Mouse (Mus musculus): ENCODE results near the gene Tbc1d4. TPM values are rescaled to one million over a fixed set of nuclear protein-coding genes. Genes with fewer than 3 reads are reported as not detected.

Tbc1d4 gene
- polyA plus RNA-seq, 1 experiment from 2014 or later: 11.1 TPM

DNA sequence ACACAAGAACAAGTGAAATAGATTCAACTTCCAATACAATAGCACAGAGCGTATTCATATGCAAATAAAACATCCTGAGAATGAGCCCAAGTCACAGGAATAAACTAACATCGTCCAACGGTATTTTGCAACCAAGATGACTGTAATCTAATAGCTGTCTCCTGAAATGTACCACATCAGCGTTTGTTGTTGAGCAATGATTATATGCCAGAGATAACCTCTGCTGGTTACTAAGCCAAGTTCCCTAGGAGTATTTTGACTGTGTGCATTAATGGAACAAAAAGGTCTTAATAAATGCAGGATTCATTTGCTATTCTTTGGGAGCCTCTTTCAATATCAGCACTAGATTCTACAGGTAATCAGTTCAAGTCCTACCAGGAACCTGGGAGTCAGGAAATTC, 161.1 kb downstream of the Tbc1d4 start:
- Histone ChIP-seq H3K4me3 (no peak overlapping the region), H3K27me3 (no peaks in the 10 kb centered on the region), H3K9ac (no peak overlapping the region), H3K9me3 (no peaks in the 10 kb centered on the region), H3K4me1 (no peaks in the 10 kb centered on the region), H3K4me2 (replicated peaks) (no peak overlapping the region), H3K36me3 (no peaks in the 10 kb centered on the region), H3K27ac (no peak overlapping the region)
- no peak for ATAC-seq (ENCODE audit: insufficient number of reproducible peaks, insufficient read depth, low FRiP score, low TSS enrichment)
- WGBS: 86% methylated on average over 4 of the region's 4 CpGs

DNA sequence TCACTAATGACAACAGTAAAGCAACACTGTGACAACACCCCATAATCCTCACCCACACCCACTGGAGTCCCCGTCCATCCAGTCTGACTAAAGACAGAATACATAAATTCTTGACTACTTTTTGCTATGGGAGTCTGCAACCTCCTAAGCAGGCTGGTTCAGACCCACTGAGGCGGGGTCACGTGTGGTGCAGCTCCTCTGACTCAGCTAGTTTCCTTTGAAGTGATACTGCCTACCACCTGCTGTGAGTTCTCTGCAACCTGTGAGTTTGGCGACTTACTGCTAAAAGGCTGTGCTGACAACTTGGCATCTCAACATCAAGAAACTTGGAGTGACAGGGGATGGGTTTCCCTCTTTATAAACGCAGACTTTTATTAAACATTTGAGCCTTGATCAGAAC, 163.8 kb downstream of the Tbc1d4 start:
- Histone ChIP-seq H3K9me3 (no peaks in the 10 kb centered on the region), H3K27me3 (no peaks in the 10 kb centered on the region), H3K36me3 (no peaks in the 10 kb centered on the region), H3K27ac (no peak overlapping the region), H3K4me2 (replicated peaks) (no peak overlapping the region), H3K9ac (no peak overlapping the region), H3K4me1 (no peaks in the 10 kb centered on the region), H3K4me3 (no peak overlapping the region)
- ATAC-seq (ENCODE audit: insufficient number of reproducible peaks, insufficient read depth, low FRiP score, low TSS enrichment): no peak
- WGBS: 64% methylated on average over 5 of the region's 5 CpGs

DNA sequence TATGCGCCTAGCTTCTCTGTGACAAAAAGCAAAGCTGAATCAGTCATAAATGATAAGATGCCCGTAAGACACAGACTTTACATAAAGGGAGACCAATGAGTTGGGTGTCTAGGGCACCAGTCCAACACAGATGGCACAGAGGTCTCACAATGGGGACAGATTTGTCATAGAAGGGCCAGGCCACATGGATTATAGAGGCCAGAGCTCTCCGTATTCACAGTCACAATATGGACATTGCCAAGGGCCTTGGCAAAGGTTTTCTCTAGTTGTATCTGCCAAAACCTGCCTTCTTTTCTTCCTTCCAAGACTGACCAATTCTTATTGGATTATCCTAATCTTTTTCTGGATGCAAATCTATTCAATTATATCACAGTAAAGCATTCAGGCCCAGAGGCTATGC, 171.1 kb downstream of the Tbc1d4 start:
- ATAC-seq (ENCODE audit: insufficient number of reproducible peaks, insufficient read depth, low FRiP score, low TSS enrichment): no peak
- Histone ChIP-seq H3K4me1 (no peaks in the 10 kb centered on the region), H3K9me3 (no peaks in the 10 kb centered on the region), H3K9ac (no peak overlapping the region), H3K27me3 (no peaks in the 10 kb centered on the region), H3K36me3 (no peaks in the 10 kb centered on the region), H3K4me3 (no peak overlapping the region), H3K4me2 (replicated peaks) (no peak overlapping the region), H3K27ac (no peak overlapping the region)
- WGBS: 95% methylated on average over 3 of the region's 3 CpGs

DNA sequence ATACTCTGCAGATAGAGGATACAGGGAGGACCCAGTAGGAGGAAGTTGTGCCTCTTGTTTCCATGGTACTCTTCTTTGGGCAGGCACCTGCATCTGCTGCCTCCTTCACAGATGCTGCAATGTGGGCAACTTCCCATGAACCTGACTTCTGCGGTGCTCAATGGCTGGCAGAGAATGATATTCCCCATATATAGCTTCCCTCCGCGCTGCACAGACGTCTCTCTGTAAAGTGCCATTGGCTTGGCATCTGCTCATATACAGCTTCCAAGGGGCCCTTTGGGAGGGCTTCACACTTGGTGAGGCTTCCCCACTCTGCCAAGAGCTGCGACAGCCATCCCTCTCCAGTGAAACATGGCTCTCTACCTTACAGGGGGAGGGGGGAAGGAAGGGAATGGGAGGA, 178.5 kb downstream of the Tbc1d4 start:
- no peak overlapping the region for H3K4me3 ChIP-seq
- H3K9ac ChIP-seq: no peak overlapping the region
- no peak for ATAC-seq (ENCODE audit: insufficient number of reproducible peaks, insufficient read depth, low FRiP score, low TSS enrichment)
- H3K27me3 ChIP-seq: no peaks in the 10 kb centered on the region
- no peaks in the 10 kb centered on the region for H3K4me1 ChIP-seq
- H3K9me3 ChIP-seq: no peaks in the 10 kb centered on the region
- H3K27ac ChIP-seq: no peak overlapping the region
- H3K4me2 ChIP-seq (replicated peaks): no peak overlapping the region
- 83% methylated on average over 5 of the region's 5 CpGs for WGBS
- H3K36me3 ChIP-seq: no peaks in the 10 kb centered on the region

DNA sequence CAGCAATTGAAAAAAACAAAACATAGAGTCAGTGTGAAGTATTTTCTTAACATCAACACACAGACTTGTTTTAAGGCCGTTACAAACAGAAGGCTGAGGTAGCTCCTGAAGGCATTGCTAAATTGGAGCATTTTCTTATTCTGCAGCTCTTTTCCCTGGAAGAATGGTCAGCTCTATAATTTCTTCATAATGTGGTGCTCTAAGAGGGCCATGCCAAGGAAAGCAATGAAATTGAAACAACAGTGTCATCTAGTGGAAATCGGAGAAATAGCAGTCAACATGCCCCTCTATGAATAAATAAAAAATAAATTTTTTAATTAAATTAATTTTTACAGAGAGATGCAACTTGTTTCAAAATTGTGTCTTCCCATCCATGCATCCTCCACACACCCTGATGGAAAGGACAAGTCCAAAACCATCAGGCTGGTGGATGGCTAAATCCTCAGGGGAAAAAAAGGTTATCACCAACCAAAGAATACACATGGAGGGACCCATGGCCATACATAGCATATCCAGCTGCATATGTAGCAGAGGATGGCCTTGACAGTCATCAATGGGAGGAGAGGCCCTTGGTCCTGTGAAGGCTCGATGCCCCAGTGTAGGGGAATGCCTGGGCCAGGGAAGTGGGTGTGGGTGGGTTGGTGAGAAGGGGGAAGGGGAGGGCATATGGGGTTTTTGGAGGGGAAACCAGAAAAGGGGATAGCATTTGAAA, 180.0 kb downstream of the Tbc1d4 start:
- no peaks in the 10 kb centered on the region for H3K9me3 ChIP-seq
- no peak for ATAC-seq (ENCODE audit: insufficient number of reproducible peaks, insufficient read depth, low FRiP score, low TSS enrichment)
- WGBS: 40% methylated on average over 3 of the region's 3 CpGs

DNA sequence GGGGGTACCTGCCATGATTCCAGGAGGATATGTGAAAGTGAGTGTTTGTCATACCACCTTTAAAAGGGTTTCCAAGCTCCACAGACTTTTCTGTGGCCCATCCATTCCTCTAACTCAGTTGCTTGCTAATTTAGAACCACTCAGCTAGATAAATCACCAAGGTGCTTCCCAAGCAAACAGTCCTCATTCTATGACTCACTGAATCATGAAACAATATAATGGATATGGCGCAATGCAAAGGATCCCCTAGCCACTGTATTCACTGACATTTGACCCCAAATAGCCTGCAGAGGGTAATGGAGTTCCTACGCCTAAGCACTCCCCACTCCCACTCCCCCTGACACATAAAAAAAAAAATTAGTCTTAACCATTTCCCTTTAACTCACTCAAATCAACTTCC, 191.3 kb downstream of the Tbc1d4 start:
- H3K9ac ChIP-seq: no peak overlapping the region
- whole genome bisulfite sequencing: 83% methylated on average over 2 of the region's 2 CpGs
- H3K9me3 ChIP-seq: no peaks in the 10 kb centered on the region
- H3K36me3 ChIP-seq: no peaks in the 10 kb centered on the region
- H3K4me1 ChIP-seq: no peaks in the 10 kb centered on the region
- H3K27ac ChIP-seq: no peak overlapping the region
- no peak for ATAC-seq (ENCODE audit: insufficient number of reproducible peaks, insufficient read depth, low FRiP score, low TSS enrichment)
- H3K4me2 ChIP-seq (replicated peaks): no peak overlapping the region
- H3K4me3 ChIP-seq: no peak overlapping the region
- no peaks in the 10 kb centered on the region for H3K27me3 ChIP-seq

More for the DNA sequence above, 180.0 kb downstream of the Tbc1d4 start:
- Histone ChIP-seq H3K27ac (no peak overlapping the region), H3K27me3 (no peaks in the 10 kb centered on the region), H3K4me1 (no peaks in the 10 kb centered on the region), H3K4me3 (no peak overlapping the region), H3K36me3 (no peaks in the 10 kb centered on the region), H3K9ac (no peak overlapping the region), H3K4me2 (replicated peaks) (no peak overlapping the region)

Other genes starting within 250 kb of the Tbc1d4 start
- gene Commd6, start 31.5 kb upstream of the Tbc1d4 start, polyA plus RNA-seq (2016; fragmentation: Nextera tagmentation; extraction: Ambion mirVana): 87.2 and 101 TPM in 2 replicates
- gene Uchl3, start 44.8 kb upstream of the Tbc1d4 start, polyA plus RNA-seq (2016; fragmentation: Nextera tagmentation; extraction: Ambion mirVana): 127 and 131 TPM in 2 replicates
- 2.0 and 2.3 TPM in 2 replicates for gene Gm9922, start 120.6 kb upstream of the Tbc1d4 start, polyA plus RNA-seq (2016; fragmentation: Nextera tagmentation; extraction: Ambion mirVana)
- gene Lmo7, start 120.8 kb upstream of the Tbc1d4 start, polyA plus RNA-seq (2016; fragmentation: Nextera tagmentation; extraction: Ambion mirVana): 10.6 and 13.8 TPM in 2 replicates